Mouse (Mus musculus) spleen, adult 2 months (tissue): ENCODE results near the gene Zfp512b. TPM values are rescaled to one million over a fixed set of nuclear protein-coding genes. Genes with fewer than 3 reads are reported as not detected.

Experiments used
- DNase-seq, 2 experiments: peaks; one replicate each; pipeline versions ENCODE4 v3.0.0 to v3.0.0-alpha.2; 2012 to 2021; ENCODE audit warnings: low spot score in 2 of 2, low read depth in 1 of 2
- H3K27ac ChIP-seq: fragments of 200-500 bp; 2 replicates; pipeline ENCODE4 v1.5.1; 2012; ENCODE audit warnings: low read length, inconsistent platforms; ENCODE audit not compliant: insufficient read depth
- H3K27me3 ChIP-seq: fragments of 200-500 bp; 2 replicates; pipeline ENCODE4 v1.6.1; 2012; ENCODE audit warnings: mild to moderate bottlenecking, moderate library complexity, low read length, inconsistent platforms; ENCODE audit not compliant: control insufficient read depth, insufficient read depth
- H3K36me3 ChIP-seq: fragments of 200-500 bp; 2 replicates; pipeline ENCODE4 v1.6.1; 2012; ENCODE audit warnings: mild to moderate bottlenecking, low read length, inconsistent platforms; ENCODE audit not compliant: control insufficient read depth, insufficient read depth
- H3K4me1 ChIP-seq: fragments of 200-500 bp; 2 replicates; pipeline ENCODE4 v1.6.1; 2011; ENCODE audit warnings: inconsistent platforms; ENCODE audit not compliant: control insufficient read depth, insufficient read depth, insufficient read length
- H3K4me3 ChIP-seq: fragments of 200-500 bp; 2 replicates; pipeline ENCODE4 v1.5.1; 2011; ENCODE audit warnings: mild to moderate bottlenecking, inconsistent platforms; ENCODE audit not compliant: insufficient read depth, insufficient read length; ENCODE audit errors: extremely low read depth
- CTCF ChIP-seq: fragments of 200-500 bp; IDR thresholded peaks from 2 replicates; pipeline ENCODE4 v1.5.1; 2011; ENCODE audit warnings: mild to moderate bottlenecking, inconsistent platforms; ENCODE audit not compliant: insufficient read depth, insufficient read length, insufficient replicate concordance; ENCODE audit errors: extremely low read depth
- POLR2A ChIP-seq: fragments of 200-500 bp; IDR thresholded peaks from 2 replicates; pipeline ENCODE4 v1.6.1; 2011; ENCODE audit warnings: low read depth, low read length, inconsistent platforms
- WGBS: fragments of 180-500 bp; shearing (Covaris S2); methylation state at CpG from one replicate; pipeline ENCODE4 v1.1.7; 2018; 5-methylcytosine and 5-hydroxymethylcytosine counted together
- polyA plus RNA-seq: library from polyadenylated mRNA; depleted of rRNA; stranded (reverse); fragments of >200 nt; gene quantifications from 2 replicates; pipeline ENCODE4 v1.2.3, GENCODE M21; 2012

Zfp512b gene
- polyA plus RNA-seq, 1 experiment: 32.3 TPM

GRCm38 (mm10) chr2:181571941-181572670 lies 20.5 kb downstream of the Zfp512b start:
- no peak overlapping the region for H3K27ac ChIP-seq
- no peaks in the 10 kb centered on the region for H3K27me3 ChIP-seq
- no peaks in the 10 kb centered on the region for H3K4me1 ChIP-seq
- DNase-seq: no peak
- no peak overlapping the region for H3K4me3 ChIP-seq
- H3K36me3 ChIP-seq: peaks cover 18% of the 10 kb centered on the region
- WGBS: 95% methylated on average over 11 of the region's 11 CpGs
- TF ChIP-seq CTCF (no peak), POLR2A (no peak)

- TF ChIP-seq POLR2A (no peak), CTCF (no peak)
- Histone ChIP-seq H3K36me3 (peaks cover 18% of the 10 kb centered on the region), H3K4me1 (no peaks in the 10 kb centered on the region), H3K4me3 (no peak overlapping the region), H3K27me3 (no peaks in the 10 kb centered on the region), H3K27ac (no peak overlapping the region)
- DNase-seq: no peak
- 76% methylated on average over 6 of the region's 6 CpGs for WGBS
Measured at GRCm38 (mm10) chr2:181570921-181571595, 21.5 kb downstream of the Zfp512b start.

- DNase-seq: no peak
- TF ChIP-seq POLR2A (no peak), CTCF (no peak)
- 92% methylated on average over 8 of the region's 8 CpGs for WGBS
- Histone ChIP-seq H3K27ac (no peak overlapping the region), H3K27me3 (no peaks in the 10 kb centered on the region), H3K36me3 (peaks cover 18% of the 10 kb centered on the region), H3K4me3 (no peak overlapping the region), H3K4me1 (no peaks in the 10 kb centered on the region)
Measured at GRCm38 (mm10) chr2:181570375-181570774, 22.2 kb downstream of the Zfp512b start.

GRCm38 (mm10) chr2:181569856-181570255 lies 22.7 kb downstream of the Zfp512b start:
- WGBS: 95% methylated on average over 10 of the region's 10 CpGs
- H3K4me3 ChIP-seq: no peak overlapping the region
- H3K36me3 ChIP-seq: peaks cover 18% of the 10 kb centered on the region
- TF ChIP-seq POLR2A (no peak), CTCF (no peak)
- no peak for DNase-seq
- no peaks in the 10 kb centered on the region for H3K4me1 ChIP-seq
- no peak overlapping the region for H3K27ac ChIP-seq
- H3K27me3 ChIP-seq: no peaks in the 10 kb centered on the region

- Histone ChIP-seq H3K36me3 (peaks cover 13% of the 10 kb centered on the region), H3K27ac (no peak overlapping the region), H3K27me3 (no peaks in the 10 kb centered on the region), H3K4me1 (no peaks in the 10 kb centered on the region), H3K4me3 (no peak overlapping the region)
- 61% methylated on average over 7 of the region's 7 CpGs for WGBS
- DNase-seq: peak in 1 of 2 experiments; percentile 56
- no peak for TF ChIP-seq POLR2A
- peak; percentile 64; the same call in 1 of the 2 replicates for TF ChIP-seq CTCF
Measured at GRCm38 (mm10) chr2:181568272-181569008, 24.2 kb downstream of the Zfp512b start.

- H3K27ac ChIP-seq: no peak overlapping the region
- no peak for DNase-seq
- TF ChIP-seq CTCF (no peak), POLR2A (no peak)
- no peaks in the 10 kb centered on the region for H3K27me3 ChIP-seq
- peaks cover 4% of the 10 kb centered on the region for H3K36me3 ChIP-seq
- no peak overlapping the region for H3K4me3 ChIP-seq
- no peaks in the 10 kb centered on the region for H3K4me1 ChIP-seq
- 84% methylated on average over 3 of the region's 3 CpGs for WGBS
Measured at GRCm38 (mm10) chr2:181567338-181567737, 25.3 kb downstream of the Zfp512b start.

- TF ChIP-seq POLR2A (no peak), CTCF (no peak)
- Histone ChIP-seq H3K36me3 (peaks cover 26% of the 10 kb centered on the region), H3K27ac (no peak overlapping the region), H3K4me1 (no peaks in the 10 kb centered on the region), H3K4me3 (no peak overlapping the region), H3K27me3 (no peaks in the 10 kb centered on the region)
- DNase-seq: no peak
Measured at GRCm38 (mm10) chr2:181553772-181554171, 38.8 kb downstream of the Zfp512b start.
